Mouse (Mus musculus): ENCODE results near the gene Tbx5. TPM values are rescaled to one million over a fixed set of nuclear protein-coding genes. Genes with fewer than 3 reads are reported as not detected.
A peak's percentile ranks its signal among the peaks of the same experiment; 100 is the strongest.

Tbx5 gene
- polyA plus RNA-seq, 1 experiment from 2014 or later = 55.7 TPM

GRCm38 (mm10) chr5:119837306-119837675 lies 4.8 kb downstream of the Tbx5 start:
- Histone ChIP-seq H3K4me1 (no peaks in the 10 kb centered on the region), H3K27me3 (peaks cover 82% of the 10 kb centered on the region), H3K4me3 (peak overlapping the region; percentile 55), H3K36me3 (no peaks in the 10 kb centered on the region), H3K9ac (peak overlapping the region; percentile 72), H3K4me2 (peak overlapping the region; percentile 59), H3K27ac (peak overlapping the region; percentile 90), H3K9me3 (no peaks in the 10 kb centered on the region)
- no peak for ATAC-seq (ENCODE audit: borderline replicate concordance, extremely low read depth, low FRiP score, low TSS enrichment)
- WGBS = 1% methylated on average over 19 of the region's 19 CpGs

DNA sequence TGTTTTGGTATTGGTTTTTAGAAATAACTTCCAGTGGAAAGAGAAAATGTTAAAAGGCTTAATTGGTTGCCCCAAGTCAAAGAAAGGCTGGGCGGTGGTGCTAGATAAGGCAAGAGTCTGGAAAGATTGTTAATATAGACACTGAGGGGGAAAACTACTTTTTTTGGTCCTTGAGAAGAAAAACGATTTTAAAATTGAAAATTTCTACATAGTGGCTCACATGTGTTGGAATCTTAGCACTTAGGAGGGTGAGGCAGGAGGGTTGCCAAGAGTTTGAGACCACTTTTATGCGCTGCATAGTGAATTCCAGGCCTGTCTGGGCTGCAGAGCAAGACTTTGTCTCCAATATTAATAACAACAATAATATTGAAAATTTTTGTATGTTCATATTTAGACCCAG lies 5.4 kb downstream of the Tbx5 start:
- H3K4me1 ChIP-seq = no peaks in the 10 kb centered on the region
- ATAC-seq (ENCODE audit: borderline replicate concordance, extremely low read depth, low FRiP score, low TSS enrichment) = no peak
- WGBS = 15% methylated on average over 3 of the region's 3 CpGs
- H3K27ac ChIP-seq = peak overlapping the region; percentile 79
- peak overlapping the region; percentile 55 for H3K4me3 ChIP-seq
- H3K9ac ChIP-seq = peak overlapping the region; percentile 60
- peaks cover 83% of the 10 kb centered on the region for H3K27me3 ChIP-seq
- H3K9me3 ChIP-seq = no peaks in the 10 kb centered on the region
- H3K36me3 ChIP-seq = no peaks in the 10 kb centered on the region
- H3K4me2 ChIP-seq = peak overlapping the region; percentile 59

DNA sequence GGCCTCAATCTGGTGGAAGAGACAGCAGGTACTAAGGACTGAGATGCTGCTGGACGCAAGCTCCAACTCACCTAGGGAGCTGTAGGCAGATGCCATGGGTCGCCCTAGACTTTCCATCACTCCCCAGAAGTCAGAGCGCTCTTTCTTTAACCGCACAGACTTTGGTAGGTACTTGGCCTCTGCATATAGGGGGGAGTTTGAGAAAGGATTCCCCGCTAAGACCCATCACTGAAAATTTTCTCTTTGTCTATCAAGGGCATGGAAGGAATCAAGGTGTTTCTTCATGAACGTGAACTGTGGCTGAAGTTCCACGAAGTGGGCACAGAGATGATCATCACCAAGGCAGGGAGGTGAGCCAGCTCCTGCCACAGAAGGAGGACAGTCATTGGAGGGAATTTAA lies 6.0 kb downstream of the Tbx5 start:
- Histone ChIP-seq H3K4me2 (peak overlapping the region; percentile 59), H3K9ac (peak overlapping the region; percentile 60), H3K36me3 (no peaks in the 10 kb centered on the region), H3K27ac (peak overlapping the region; percentile 79), H3K4me3 (peak overlapping the region; percentile 55), H3K9me3 (no peaks in the 10 kb centered on the region), H3K27me3 (peaks cover 84% of the 10 kb centered on the region), H3K4me1 (no peaks in the 10 kb centered on the region)
- no peak for ATAC-seq (ENCODE audit: borderline replicate concordance, extremely low read depth, low FRiP score, low TSS enrichment)
- 8% methylated on average over 7 of the region's 7 CpGs for WGBS

DNA sequence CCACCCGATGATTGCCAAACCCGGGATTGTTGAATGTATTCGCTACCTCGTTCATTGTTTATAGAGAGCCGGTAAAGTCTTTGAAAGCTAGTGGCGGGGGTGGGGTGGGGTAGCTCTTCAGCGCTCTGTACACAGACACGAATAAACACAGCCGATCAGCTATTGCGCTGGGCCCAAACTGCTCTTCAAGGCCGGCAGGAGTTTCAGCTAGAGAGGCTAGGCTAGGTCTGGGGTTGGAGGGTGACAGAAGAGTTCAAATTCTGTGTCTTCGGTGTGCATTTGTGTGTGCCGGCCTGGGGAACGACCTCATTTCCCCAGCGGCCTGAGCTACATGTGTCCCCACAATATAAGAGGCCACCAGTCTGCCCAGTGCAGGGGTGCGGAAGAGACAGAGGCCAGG lies 6.7 kb downstream of the Tbx5 start:
- Histone ChIP-seq H3K27ac (peak overlapping the region; percentile 79), H3K4me3 (peak overlapping the region; percentile 55), H3K9ac (peak overlapping the region; percentile 60), H3K27me3 (peaks cover 83% of the 10 kb centered on the region), H3K4me2 (peak overlapping the region; percentile 59), H3K9me3 (no peaks in the 10 kb centered on the region), H3K36me3 (no peaks in the 10 kb centered on the region), H3K4me1 (no peaks in the 10 kb centered on the region; the same call in 1 of the 2 replicates)
- WGBS = 2% methylated on average over 16 of the region's 16 CpGs
- ATAC-seq (ENCODE audit: borderline replicate concordance, extremely low read depth, low FRiP score, low TSS enrichment) = no peak

- Histone ChIP-seq H3K36me3 (no peaks in the 10 kb centered on the region), H3K4me1 (peaks cover 5% of the 10 kb centered on the region; the same call in 1 of the 2 replicates), H3K27me3 (peaks cover 79% of the 10 kb centered on the region), H3K27ac (peak overlapping the region; percentile 79), H3K9me3 (no peaks in the 10 kb centered on the region), H3K4me3 (peak overlapping the region; percentile 55), H3K4me2 (peak overlapping the region; percentile 59), H3K9ac (peak overlapping the region; percentile 60)
- ATAC-seq (ENCODE audit: borderline replicate concordance, extremely low read depth, low FRiP score, low TSS enrichment) = no peak
- WGBS = under 1% methylated on average over 34 of the region's 34 CpGs
Observed at GRCm38 (mm10) chr5:119839616-119840368, 7.3 kb downstream of the Tbx5 start.

GRCm38 (mm10) chr5:119840404-119840803 lies 7.9 kb downstream of the Tbx5 start:
- Histone ChIP-seq H3K4me2 (peak overlapping the region; percentile 59), H3K4me1 (peaks cover 11% of the 10 kb centered on the region), H3K27ac (peak overlapping the region; percentile 79), H3K36me3 (no peaks in the 10 kb centered on the region), H3K4me3 (peak overlapping the region; percentile 55), H3K9ac (peak overlapping the region; percentile 60), H3K27me3 (peaks cover 79% of the 10 kb centered on the region), H3K9me3 (no peaks in the 10 kb centered on the region)
- WGBS = 2% methylated on average over 7 of the region's 7 CpGs
- ATAC-seq (ENCODE audit: borderline replicate concordance, extremely low read depth, low FRiP score, low TSS enrichment) = no peak

- H3K36me3 ChIP-seq = peaks cover 4% of the 10 kb centered on the region; the same call in 1 of the 2 replicates
- 9% methylated on average over 26 of the region's 26 CpGs for WGBS
- peak overlapping the region; percentile 57 for H3K9ac ChIP-seq
- peak overlapping the region; percentile 35 for H3K4me3 ChIP-seq
- peaks cover 18% of the 10 kb centered on the region for H3K4me1 ChIP-seq
- H3K27ac ChIP-seq = peak overlapping the region; percentile 60
- H3K4me2 ChIP-seq = peak overlapping the region; percentile 59
- H3K27me3 ChIP-seq = peaks cover 74% of the 10 kb centered on the region
- H3K9me3 ChIP-seq = no peaks in the 10 kb centered on the region
- no peak for ATAC-seq (ENCODE audit: borderline replicate concordance, extremely low read depth, low FRiP score, low TSS enrichment)
Observed at GRCm38 (mm10) chr5:119841634-119842420, 9.4 kb downstream of the Tbx5 start.

- peak overlapping the region; percentile 35 for H3K4me3 ChIP-seq
- peak overlapping the region; percentile 59 for H3K4me2 ChIP-seq
- peak overlapping the region; percentile 60 for H3K27ac ChIP-seq
- peaks cover 8% of the 10 kb centered on the region; the same call in 1 of the 2 replicates for H3K36me3 ChIP-seq
- no peak for ATAC-seq (ENCODE audit: borderline replicate concordance, extremely low read depth, low FRiP score, low TSS enrichment)
- peaks cover 22% of the 10 kb centered on the region for H3K4me1 ChIP-seq
- no peaks in the 10 kb centered on the region for H3K9me3 ChIP-seq
- H3K27me3 ChIP-seq = peaks cover 67% of the 10 kb centered on the region
- peak overlapping the region; percentile 57 for H3K9ac ChIP-seq
- 16% methylated on average over 4 of the region's 4 CpGs for WGBS
Observed at GRCm38 (mm10) chr5:119842701-119843393, 10.4 kb downstream of the Tbx5 start.

- Histone ChIP-seq H3K27ac (peak overlapping the region; percentile 60), H3K4me1 (peaks cover 27% of the 10 kb centered on the region), H3K36me3 (peaks cover 11% of the 10 kb centered on the region; the same call in 1 of the 2 replicates), H3K4me3 (peak overlapping the region; percentile 35), H3K9me3 (no peaks in the 10 kb centered on the region), H3K27me3 (peaks cover 61% of the 10 kb centered on the region), H3K4me2 (peak overlapping the region; percentile 59), H3K9ac (peak overlapping the region; percentile 57)
- peak; percentile 15; the same call in 1 of the 2 replicates for ATAC-seq (ENCODE audit: borderline replicate concordance, extremely low read depth, low FRiP score, low TSS enrichment)
- WGBS = 6% methylated on average over 8 of the region's 8 CpGs
Observed at GRCm38 (mm10) chr5:119843394-119843777, 10.9 kb downstream of the Tbx5 start.

DNA sequence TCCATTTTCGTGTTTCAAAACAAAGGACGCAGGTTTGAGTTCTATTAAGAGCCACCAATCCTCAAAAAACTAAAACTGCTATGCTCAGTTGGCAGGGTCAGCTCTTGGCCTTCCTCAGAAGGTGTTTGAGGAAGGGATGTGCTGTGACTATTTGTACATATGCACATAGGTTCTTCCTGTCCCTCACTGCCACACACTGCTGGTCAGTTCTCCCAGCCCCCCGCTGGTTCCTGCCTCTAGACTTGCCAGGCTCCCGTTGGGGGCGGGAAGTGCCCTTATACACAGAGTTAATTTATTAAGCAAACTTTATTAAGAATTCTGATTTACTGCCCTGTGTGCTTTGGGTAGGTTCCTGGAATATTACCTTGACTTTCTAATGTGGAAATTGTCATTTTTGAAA lies 11.9 kb downstream of the Tbx5 start:
- H3K9me3 ChIP-seq = no peaks in the 10 kb centered on the region
- no peak overlapping the region for H3K9ac ChIP-seq
- no peak overlapping the region; the same call in 1 of the 2 replicates for H3K4me3 ChIP-seq
- H3K4me2 ChIP-seq = peak overlapping the region; percentile 59
- WGBS = 6% methylated on average over 5 of the region's 5 CpGs
- peaks cover 20% of the 10 kb centered on the region for H3K36me3 ChIP-seq
- ATAC-seq (ENCODE audit: borderline replicate concordance, extremely low read depth, low FRiP score, low TSS enrichment) = no peak
- H3K4me1 ChIP-seq = peaks cover 36% of the 10 kb centered on the region
- H3K27ac ChIP-seq = peak overlapping the region; percentile 56; the same call in 1 of the 2 replicates
- H3K27me3 ChIP-seq = peaks cover 51% of the 10 kb centered on the region

- Histone ChIP-seq H3K27me3 (peaks cover 45% of the 10 kb centered on the region), H3K4me1 (peaks cover 36% of the 10 kb centered on the region), H3K4me2 (peak overlapping the region; percentile 59), H3K9ac (peak overlapping the region; percentile 43), H3K36me3 (peaks cover 20% of the 10 kb centered on the region), H3K27ac (peak overlapping the region; percentile 56; the same call in 1 of the 2 replicates), H3K9me3 (no peaks in the 10 kb centered on the region), H3K4me3 (peak overlapping the region; percentile 19)
- ATAC-seq (ENCODE audit: borderline replicate concordance, extremely low read depth, low FRiP score, low TSS enrichment) = no peak
- 3% methylated on average over 21 of the region's 21 CpGs for WGBS
Observed at GRCm38 (mm10) chr5:119844994-119845393, 12.5 kb downstream of the Tbx5 start.

Measured in lung, embryonic 15.5 days (tissue).